12 mouse cellular contexts compared by ENCODE assay signal in genomic region chr12:17702257-17702943, GRCm38 (mm10). TPM values are rescaled to one million over a fixed set of nuclear protein-coding genes. Genes with fewer than 3 reads are reported as not detected.
DNase-seq lines count a peak whose midpoint lies in the region; ATAC-seq and TF ChIP-seq lines count a peak whose summit lies in the region.
"Had no signal": no experiment of that assay in that cellular context is flagged by ENCODE, and none has a peak within 500 bp of the region (broad histone marks: within the 10 kb centered on the region; RNA-seq: fewer than 3 reads in every experiment).

No protein-coding gene starts in this region.

- H3K4me2 ChIP-seq in heart, postnatal 0 days (ENCODE audit: low read depth, low read length), result no peak overlapping the region
- no peak overlapping the region for H3K4me2 ChIP-seq in kidney, embryonic 15.5 days
- no peak overlapping the region for H3K4me2 ChIP-seq in stomach, embryonic 16.5 days (ENCODE audit: low read depth, low read length)

- no peak overlapping the region for H3K4me3 ChIP-seq in heart, postnatal 0 days (ENCODE audit: low read depth, low read length)
- no peak overlapping the region for H3K4me3 ChIP-seq in thymus, adult 2 months (ENCODE audit: control insufficient read depth, insufficient read depth, low read length)
- H3K4me3 ChIP-seq in kidney, embryonic 15.5 days (replicated peaks), result no peak overlapping the region
- H3K4me3 ChIP-seq in stomach, embryonic 16.5 days (replicated peaks; ENCODE audit: low read length), result no peak overlapping the region
- H3K4me3 ChIP-seq: erythroblast, embryonic 14.5 days had no signal

- ATAC-seq in heart, postnatal 0 days (ENCODE audit: insufficient read depth, low read depth), result no peak
- ATAC-seq in kidney, embryonic 15.5 days (replicated peaks; ENCODE audit: low FRiP score), result no peak
- no peak for ATAC-seq in stomach, embryonic 16.5 days (ENCODE audit: insufficient read depth, low FRiP score)

- H3K27ac ChIP-seq in heart, postnatal 0 days (ENCODE audit: low read depth), result peak overlapping the region; percentile 51
- peak overlapping the region; percentile 6; the same call in 1 of the 2 replicates for H3K27ac ChIP-seq in thymus, adult 2 months (ENCODE audit: control insufficient read depth, insufficient read depth, low read length)
- peak overlapping the region; percentile 70 for H3K27ac ChIP-seq in kidney, embryonic 15.5 days
- 0 out of 2 replicates have a peak overlapping the region, but pooled peaks have one; percentile 44 for H3K27ac ChIP-seq in stomach, embryonic 16.5 days (ENCODE audit: low read length)

- H3K36me3 ChIP-seq in heart, postnatal 0 days (replicated peaks; ENCODE audit: control insufficient read depth, insufficient read depth, low read length), result no peaks in the 10 kb centered on the region
- no peaks in the 10 kb centered on the region for H3K36me3 ChIP-seq in thymus, adult 2 months (ENCODE audit: control insufficient read depth, insufficient read depth, low read length)
- H3K36me3 ChIP-seq in kidney, embryonic 15.5 days, result no peaks in the 10 kb centered on the region
- no peaks in the 10 kb centered on the region for H3K36me3 ChIP-seq in stomach, embryonic 16.5 days (ENCODE audit: control insufficient read depth, insufficient read depth, low read length)

- WGBS in heart, postnatal 0 days, result 56% methylated on average over 9 of the region's 9 CpGs
- WGBS in thymus, adult 2 months, result 76% methylated on average over 9 of the region's 9 CpGs
- WGBS in kidney, embryonic 15.5 days, result 52% methylated on average over 9 of the region's 9 CpGs
- 46% methylated on average over 9 of the region's 9 CpGs for whole genome bisulfite sequencing in stomach, embryonic 16.5 days

- H3K4me1 ChIP-seq in heart, postnatal 0 days (ENCODE audit: control insufficient read depth, insufficient read depth), result no peaks in the 10 kb centered on the region
- peaks cover 16% of the 10 kb centered on the region for H3K4me1 ChIP-seq in thymus, adult 2 months (replicated peaks; ENCODE audit: control insufficient read depth, insufficient read depth, low read length)
- peaks cover 43% of the 10 kb centered on the region for H3K4me1 ChIP-seq in kidney, embryonic 15.5 days
- H3K4me1 ChIP-seq in stomach, embryonic 16.5 days (ENCODE audit: control insufficient read depth, insufficient read depth, low read length), result peaks cover 36% of the 10 kb centered on the region

- TF ChIP-seq CTCF in heart, postnatal 0 days (IDR thresholded peaks at IDR 0.05; ENCODE audit: low read depth), result no peak
- no peak for TF ChIP-seq CTCF in thymus, adult 2 months (IDR thresholded peaks at IDR 0.05; ENCODE audit: borderline replicate concordance, control insufficient read depth, extremely low read depth, insufficient read depth, low read length, poor library complexity)

- H3K9ac ChIP-seq in heart, postnatal 0 days (replicated peaks; ENCODE audit: low read depth, low read length), result no peak overlapping the region
- H3K9ac ChIP-seq in kidney, embryonic 15.5 days, result no peak overlapping the region
- no peak overlapping the region for H3K9ac ChIP-seq in stomach, embryonic 16.5 days (ENCODE audit: low read length)

- H3K9me3 ChIP-seq in heart, postnatal 0 days (replicated peaks; ENCODE audit: control insufficient read depth, low read length), result no peaks in the 10 kb centered on the region
- no peaks in the 10 kb centered on the region for H3K9me3 ChIP-seq in kidney, embryonic 15.5 days (replicated peaks)
- no peaks in the 10 kb centered on the region for H3K9me3 ChIP-seq in stomach, embryonic 16.5 days (replicated peaks; ENCODE audit: control insufficient read depth, low read length)

- no peak for TF ChIP-seq POLR2A in thymus, adult 2 months (IDR thresholded peaks at IDR 0.05; ENCODE audit: control insufficient read depth, extremely low read depth, insufficient read depth, low read length, poor library complexity)

- no peak for TF ChIP-seq EP300 in heart, postnatal 0 days (IDR thresholded peaks at IDR 0.05; ENCODE audit: low read depth)

- DNase-seq in heart, postnatal 0 days (ENCODE audit: low spot score), result no peak
- no peak for DNase-seq in heart, adult 8-10 months (ENCODE audit: low spot score)
- DNase-seq in thymus, adult 2 months, result no peak
- DNase-seq in thymus, postnatal 10 days (ENCODE audit: low spot score in 2 of 2), result no peak
- no peak for DNase-seq in adrenal gland, adult (ENCODE audit: inconsistent age in 2 of 2, low spot score in 1 of 2)
- DNase-seq in testis, postnatal 10 days (ENCODE audit: low spot score), result no peak
- DNase-seq: adrenal gland, adult 2 months; heart, postnatal 4 days; lung, postnatal 14 days had no signal

- no peaks in the 10 kb centered on the region for H3K27me3 ChIP-seq in heart, postnatal 0 days (ENCODE audit: control insufficient read depth, insufficient read depth, low read length)
- H3K27me3 ChIP-seq in thymus, adult 2 months (ENCODE audit: control insufficient read depth, insufficient read depth, low read length), result no peaks in the 10 kb centered on the region
- H3K27me3 ChIP-seq in kidney, embryonic 15.5 days, result no peaks in the 10 kb centered on the region
- H3K27me3 ChIP-seq in stomach, embryonic 16.5 days (ENCODE audit: control insufficient read depth, insufficient read depth, low read length), result no peaks in the 10 kb centered on the region

RNA-seq across cellular contexts. Expression of gene Hpcal1, which starts 11.7 kb away (rescaled TPM):
- total RNA-seq in heart, postnatal 0 days (2014; rRNA removed; ENCODE audit: low replicate concordance), result 14.8 and 19.1 TPM in 2 replicates
- 21.9 and 22.5 TPM in 2 replicates for polyA plus RNA-seq in heart, postnatal 0 days (2015; fragmentation: Nextera tagmentation; extraction: Ambion mirVana)
- total RNA-seq in heart, adult 8-10 months (2022), result 10 to 100 TPM; 13.4 to 17.4 (median 14.6) TPM
- polyA plus RNA-seq in thymus, adult 2 months (2012; rRNA removed), result 322 and 334 TPM in 2 replicates
- polyA plus RNA-seq in kidney, embryonic 15.5 days (2015; fragmentation: Nextera tagmentation; extraction: Ambion mirVana), result 51.4 and 55.5 TPM in 2 replicates
- polyA plus RNA-seq in stomach, embryonic 16.5 days (2015; fragmentation: Nextera tagmentation; extraction: Ambion mirVana), result 64.1 and 72.2 TPM in 2 replicates

Comparison
In these comparisons a context has a peak if more than half of its experiments do, and no peak if none do; other contexts are left out.
1. H3K27ac ChIP-seq: peak in every context shown above with its lines; median percentile 70 in kidney, embryonic 15.5 days; 51 in heart, postnatal 0 days; 44 in stomach, embryonic 16.5 days; 6 in thymus, adult 2 months.